Mouse (Mus musculus) CH12.LX (cell line): ENCODE results near the gene Senp6. TPM values are rescaled to one million over a fixed set of nuclear protein-coding genes. Genes with fewer than 3 reads are reported as not detected.

Source experiments
- DNase-seq: peaks from one replicate; pipeline ENCODE4 v3.0.0-alpha.2; 2013; ENCODE audit errors: extremely low read depth
- H3K27ac ChIP-seq: 2 replicates; pipeline ENCODE4 v1.5.1; 2012; ENCODE audit warnings: low read depth, mild to moderate bottlenecking, control low read depth, moderate library complexity; ENCODE audit not compliant: insufficient read depth
- H3K27me3 ChIP-seq: replicated peaks from 2 replicates; pipeline ENCODE3; 2012; ENCODE audit warnings: inconsistent platforms
- H3K36me3 ChIP-seq, 2 experiments: replicated peaks in 1 of 2; 2 replicates each; pipeline versions ENCODE3 to v1.6.1; 2012; ENCODE audit warnings: inconsistent platforms in 1 of 2, low read length in 1 of 2, mild to moderate bottlenecking in 1 of 2, mixed read lengths in 1 of 2, moderate library complexity in 1 of 2; ENCODE audit not compliant: control insufficient read depth in 1 of 2, insufficient read depth in 1 of 2
- H3K4me1 ChIP-seq, 2 experiments: 2 replicates each; pipeline ENCODE4 v1.6.1; 2012; ENCODE audit warnings: inconsistent platforms in 1 of 2, moderate library complexity in 1 of 2; ENCODE audit not compliant: insufficient read depth in 2 of 2, control insufficient read depth in 1 of 2
- H3K4me2 ChIP-seq: 2 replicates; pipeline ENCODE4 v1.6.1; 2012; ENCODE audit warnings: low read depth, mild to moderate bottlenecking, control low read depth; ENCODE audit not compliant: poor library complexity, insufficient read depth, severe bottlenecking
- H3K4me3 ChIP-seq, 3 experiments: fragments of 150-350 bp in 1 of 3; sonication (generic) in 1 of 3; replicated peaks in 1 of 3; 2 replicates each; pipeline versions ENCODE3 to v1.5.1; 2011 to 2012; ENCODE audit warnings: low read depth in 2 of 3, low read length in 2 of 3, mild to moderate bottlenecking in 2 of 3, moderate library complexity in 2 of 3, control low read depth in 1 of 3, improper control_type of control experiment in 1 of 3, inconsistent platforms in 1 of 3, mixed read lengths in 1 of 3; ENCODE audit not compliant: poor library complexity in 1 of 3
- H3K79me2 ChIP-seq: replicated peaks from 2 replicates; pipeline ENCODE4 v1.6.1; 2012; ENCODE audit warnings: mild to moderate bottlenecking, moderate library complexity; ENCODE audit not compliant: control insufficient read depth, poor library complexity, insufficient read depth, severe bottlenecking; ENCODE audit errors: extremely low read depth
- H3K9ac ChIP-seq: 2 replicates; pipeline ENCODE4 v1.6.1; 2012; ENCODE audit warnings: low read depth, mild to moderate bottlenecking, control low read depth, moderate library complexity; ENCODE audit not compliant: insufficient read depth
- H3K9me3 ChIP-seq: replicated peaks from 2 replicates; pipeline ENCODE3; 2012; ENCODE audit warnings: low read length, inconsistent platforms, mixed read lengths
- BHLHE40 ChIP-seq: IDR thresholded peaks from 2 replicates; pipeline ENCODE4 v1.6.1; 2011; ENCODE audit warnings: mild to moderate bottlenecking, low read depth, low read length, improper control_type of control experiment
- CHD1 ChIP-seq: IDR thresholded peaks from 2 replicates; pipeline ENCODE4 v1.6.1; 2012; ENCODE audit warnings: low read depth, low read length, improper control_type of control experiment, inconsistent platforms
- CHD2 ChIP-seq: IDR thresholded peaks from 2 replicates; pipeline ENCODE4 v1.6.1; 2011; ENCODE audit warnings: low read length, improper control_type of control experiment
- CTCF ChIP-seq, 2 experiments: IDR thresholded peaks in 1 of 2; conservative IDR thresholded peaks in 1 of 2; 2 replicates each; pipeline ENCODE4 v1.5.1; 2011 to 2012; ENCODE audit warnings: low read depth in 2 of 2, low read length in 2 of 2, improper control_type of control experiment in 1 of 2, inconsistent platforms in 1 of 2, mild to moderate bottlenecking in 1 of 2, moderate library complexity in 1 of 2
- E2F4 ChIP-seq: IDR thresholded peaks from 2 replicates; pipeline ENCODE4 v1.6.1; 2011; ENCODE audit warnings: low read depth, low read length, improper control_type of control experiment; ENCODE audit not compliant: insufficient replicate concordance
- ELF1 ChIP-seq: IDR thresholded peaks from 2 replicates; pipeline ENCODE4 v1.6.1; 2014; ENCODE audit warnings: low read depth, mild to moderate bottlenecking, inconsistent platforms, low read length, improper control_type of control experiment
- EP300 ChIP-seq: IDR thresholded peaks from 2 replicates; pipeline ENCODE4 v1.6.1; 2011; ENCODE audit warnings: low read length, improper control_type of control experiment
- ETS1 ChIP-seq: conservative IDR thresholded peaks from 2 replicates; pipeline ENCODE4 v1.6.1; 2012; ENCODE audit warnings: low read depth, mild to moderate bottlenecking, inconsistent platforms, low read length, improper control_type of control experiment, moderate library complexity
- JUND ChIP-seq: conservative IDR thresholded peaks from 2 replicates; pipeline ENCODE4 v1.6.1; 2011; ENCODE audit warnings: low read depth, low read length, improper control_type of control experiment
- MAFK ChIP-seq: IDR thresholded peaks from 2 replicates; pipeline ENCODE4 v1.6.1; 2011; ENCODE audit warnings: low read length, improper control_type of control experiment; ENCODE audit not compliant: insufficient replicate concordance
- MAX ChIP-seq: IDR thresholded peaks from 2 replicates; pipeline ENCODE4 v1.6.1; 2011; ENCODE audit warnings: low read length, improper control_type of control experiment
- MAZ ChIP-seq: IDR thresholded peaks from 2 replicates; pipeline ENCODE4 v1.6.1; 2012; ENCODE audit warnings: low read depth, mild to moderate bottlenecking, inconsistent platforms, low read length, improper control_type of control experiment, moderate library complexity
- MXI1 ChIP-seq: IDR thresholded peaks from 2 replicates; pipeline ENCODE4 v1.6.1; 2011; ENCODE audit warnings: mild to moderate bottlenecking, low read depth, low read length, improper control_type of control experiment
- PAX5 ChIP-seq: IDR thresholded peaks from 2 replicates; pipeline ENCODE4 v1.6.1; 2012; ENCODE audit warnings: low read length, inconsistent platforms, mixed read lengths
- POLR2A ChIP-seq: IDR thresholded peaks from 2 replicates; pipeline ENCODE4 v1.6.1; 2011; ENCODE audit warnings: low read depth, mild to moderate bottlenecking, improper control_type of control experiment, low read length
- RAD21 ChIP-seq: IDR thresholded peaks from 2 replicates; pipeline ENCODE4 v1.6.1; 2011; ENCODE audit warnings: low read depth, mild to moderate bottlenecking, low read length, improper control_type of control experiment, moderate library complexity
- SMC3 ChIP-seq: IDR thresholded peaks from 2 replicates; pipeline ENCODE4 v1.6.1; 2011; ENCODE audit warnings: low read depth, low read length, improper control_type of control experiment
- TBP ChIP-seq: conservative IDR thresholded peaks from 2 replicates; pipeline ENCODE4 v1.6.1; 2011; ENCODE audit warnings: low read depth, low read length, improper control_type of control experiment
- TCF12 ChIP-seq: IDR thresholded peaks from 2 replicates; pipeline ENCODE4 v1.6.1; 2014; ENCODE audit warnings: low read depth, mild to moderate bottlenecking, inconsistent platforms, low read length, improper control_type of control experiment
- UBTF ChIP-seq: IDR thresholded peaks from 2 replicates; pipeline ENCODE4 v1.6.1; 2012; ENCODE audit warnings: low read depth, mild to moderate bottlenecking, inconsistent platforms, low read length, improper control_type of control experiment, moderate library complexity
- USF1 ChIP-seq: IDR thresholded peaks from 2 replicates; pipeline ENCODE4 v1.6.1; 2014; ENCODE audit warnings: low read depth, mild to moderate bottlenecking, inconsistent platforms, low read length, improper control_type of control experiment
- USF2 ChIP-seq: conservative IDR thresholded peaks from 2 replicates; pipeline ENCODE4 v1.6.1; 2011; ENCODE audit warnings: low read depth, low read length, improper control_type of control experiment
- ZMIZ1 ChIP-seq: IDR thresholded peaks from 2 replicates; pipeline ENCODE4 v1.6.1; 2012; ENCODE audit warnings: low read depth, mild to moderate bottlenecking, inconsistent platforms, low read length, improper control_type of control experiment
- dilution Hi-C: fragments of 300-500 bp; cut with MboI; formaldehyde crosslinking; loops from 2 replicates; pipeline ENCODE4 v1.14.3; 2020; ENCODE audit warnings: low sequenced_read_pairs; ENCODE audit not compliant: extremely low pct_unique_long_range_greater_than_20kb, extremely low pct_ligation_motif_present
- in situ Hi-C: fragments of 300-500 bp; cut with MboI; formaldehyde crosslinking; loops from 3 replicates; pipeline ENCODE4 v1.14.3; 2019; ENCODE audit warnings: low sequenced_read_pairs, low pct_ligation_motif_present, low pct_unique_long_range_greater_than_20kb, mixed read lengths
- polyA plus RNA-seq: library from polyadenylated mRNA; unstranded; fragments of >175 nt; gene quantifications from 2 replicates; pipeline ENCODE4 v1.2.1, GENCODE M21; 2012; ENCODE audit warnings: low read depth; ENCODE audit not compliant: insufficient read length
- total RNA-seq, 2 experiments: library from RNA; depleted of rRNA; stranded (reverse); fragments of 300-350 nt in 1 of 2; fragments of >200 nt in 1 of 2; gene quantifications; 2 replicates each; pipeline ENCODE4 v1.2.3; 2012 to 2014

The Senp6 gene
- total and polyA plus RNA-seq, 3 experiments: 97.5 to 167 (median 113) TPM

DNA sequence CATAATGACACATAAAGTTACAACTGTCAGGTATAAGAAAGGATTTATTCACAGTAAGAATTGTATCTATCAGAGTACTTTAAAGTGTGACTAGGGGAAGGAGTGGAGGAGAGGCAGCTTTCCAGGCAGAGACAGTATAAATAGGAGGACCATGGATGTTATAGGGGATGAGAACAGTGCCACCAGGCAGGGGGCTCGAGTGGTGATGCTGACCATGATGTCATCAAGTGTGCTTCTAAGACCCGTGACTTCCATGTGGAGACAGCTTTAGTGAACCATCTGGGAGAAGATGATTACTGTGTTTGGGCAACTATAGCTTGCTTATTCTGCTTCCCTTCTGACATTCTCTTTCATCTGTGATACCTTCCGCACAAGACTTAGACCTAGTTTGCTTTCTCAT is 4.9 kb downstream of the Senp6 start:
- dilution Hi-C loops: no loop called here

DNA sequence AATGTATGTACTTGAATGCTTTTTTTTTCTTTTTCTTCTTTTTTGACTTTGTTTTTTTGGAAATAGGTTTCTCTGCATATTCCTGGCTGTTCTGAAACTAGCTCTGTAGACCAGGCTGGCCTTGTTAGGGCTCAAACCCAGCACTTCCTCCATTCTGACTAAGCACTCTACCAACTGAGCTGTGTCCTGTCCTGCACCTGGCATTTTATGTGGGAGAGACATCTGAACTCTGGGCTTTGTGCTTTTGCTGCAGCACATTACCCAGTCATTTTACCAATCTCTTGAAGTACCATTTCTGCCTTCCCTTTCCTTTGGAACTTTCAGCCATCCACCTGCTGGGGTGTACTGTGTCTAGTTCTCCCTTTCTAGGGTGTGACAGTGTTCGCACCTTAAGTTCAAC is 7.4 kb downstream of the Senp6 start:
- Histone ChIP-seq H3K27me3 (no peaks in the 10 kb centered on the region), H3K9me3 (peaks cover 2% of the 10 kb centered on the region), H3K4me2 (peak overlapping the region; percentile 50; the same call in 1 of the 2 replicates), H3K36me3 (peaks cover 0 to 12% of the 10 kb centered on the region in 2 experiments), H3K27ac (peak overlapping the region; percentile 24), H3K4me3 (no peak overlapping the region), H3K79me2 (peaks cover 96% of the 10 kb centered on the region), H3K9ac (no peak overlapping the region; the same call in 1 of the 2 replicates), H3K4me1 (peaks cover 19 to 58% of the 10 kb centered on the region in 2 experiments)
- 0 out of 2 replicates have a peak, but pooled peaks have one; percentile 22 for TF ChIP-seq TCF12
- no peak for TF ChIP-seq CHD1
- no peak for TF ChIP-seq PAX5
- TF ChIP-seq EP300: peak; percentile 60
- no peak for TF ChIP-seq USF1
- in situ Hi-C loops: no loop called here
- dilution Hi-C loops: no loop called here
- DNase-seq: peak; percentile 53

More for the DNA sequence above, 4.9 kb downstream of the Senp6 start:
- H3K4me2 ChIP-seq: peak overlapping the region; percentile 69
- no peaks in the 10 kb centered on the region for H3K27me3 ChIP-seq
- peaks cover 19 to 53% of the 10 kb centered on the region in 2 experiments for H3K4me1 ChIP-seq
- peaks cover 93% of the 10 kb centered on the region for H3K79me2 ChIP-seq
- H3K4me3 ChIP-seq: peak overlapping the region in 2 of 3 experiments; percentile 20 to 24
- no peaks in the 10 kb centered on the region for H3K9me3 ChIP-seq
- no peak overlapping the region for H3K9ac ChIP-seq
- peaks cover 0 to 3% of the 10 kb centered on the region in 2 experiments for H3K36me3 ChIP-seq
- in situ Hi-C loops: no loop called here
- H3K27ac ChIP-seq: peak overlapping the region; percentile 73
- DNase-seq: no peak
- TF ChIP-seq MAX: peak; percentile 70; the same call in 1 of the 2 replicates
- TF ChIP-seq ETS1: peak; percentile 45; the same call in 1 of the 2 replicates
- no peak for TF ChIP-seq CTCF (conservative IDR thresholded peaks at IDR 0.05 in 1 of 2, IDR thresholded peaks at IDR 0.05 in 1 of 2; ENCODE audit: low read depth in 2 of 2, low read length in 2 of 2)
- peak; percentile 22; the same call in 1 of the 2 replicates for TF ChIP-seq MXI1
- 0 out of 2 replicates have a peak, but pooled peaks have one; percentile 29 for TF ChIP-seq EP300
- TF ChIP-seq SMC3: no peak
- peak; percentile 61 for TF ChIP-seq BHLHE40

- no peak for DNase-seq
- Histone ChIP-seq H3K4me1 (peaks cover 19 to 58% of the 10 kb centered on the region in 2 experiments), H3K79me2 (peaks cover 96% of the 10 kb centered on the region), H3K4me2 (peak overlapping the region; percentile 50; the same call in 1 of the 2 replicates), H3K36me3 (peaks cover 0 to 18% of the 10 kb centered on the region in 2 experiments), H3K4me3 (no peak overlapping the region), H3K27me3 (no peaks in the 10 kb centered on the region), H3K9ac (no peak overlapping the region), H3K9me3 (peaks cover 4% of the 10 kb centered on the region), H3K27ac (no peak overlapping the region)
- TF ChIP-seq TCF12: no peak
- no peak for TF ChIP-seq MAFK
- TF ChIP-seq MAZ: no peak
- TF ChIP-seq CHD2: no peak
- TF ChIP-seq RAD21: peak; percentile 27
- no peak for TF ChIP-seq ELF1
- no peak for TF ChIP-seq TBP
- TF ChIP-seq UBTF: no peak
- TF ChIP-seq USF2: no peak
- peak in 1 of 2 experiments; percentile 25; a peak in 2 of 4 replicates for TF ChIP-seq CTCF (conservative IDR thresholded peaks at IDR 0.05 in 1 of 2, IDR thresholded peaks at IDR 0.05 in 1 of 2; ENCODE audit: low read depth in 2 of 2, low read length in 2 of 2)
- TF ChIP-seq POLR2A: no peak
- no peak for TF ChIP-seq ZMIZ1
- no peak for TF ChIP-seq CHD1
- TF ChIP-seq E2F4: no peak
- no peak for TF ChIP-seq SMC3
- TF ChIP-seq JUND: no peak
- in situ Hi-C loops (no loop called here), dilution Hi-C loops (no loop called here)
Observed at GRCm38 (mm10) chr9:80074949-80075348, 8.2 kb downstream of the Senp6 start.
